Mouse (Mus musculus): Measurements from ENCODE around the gene Kcnq4.

Gene Kcnq4

DNA sequence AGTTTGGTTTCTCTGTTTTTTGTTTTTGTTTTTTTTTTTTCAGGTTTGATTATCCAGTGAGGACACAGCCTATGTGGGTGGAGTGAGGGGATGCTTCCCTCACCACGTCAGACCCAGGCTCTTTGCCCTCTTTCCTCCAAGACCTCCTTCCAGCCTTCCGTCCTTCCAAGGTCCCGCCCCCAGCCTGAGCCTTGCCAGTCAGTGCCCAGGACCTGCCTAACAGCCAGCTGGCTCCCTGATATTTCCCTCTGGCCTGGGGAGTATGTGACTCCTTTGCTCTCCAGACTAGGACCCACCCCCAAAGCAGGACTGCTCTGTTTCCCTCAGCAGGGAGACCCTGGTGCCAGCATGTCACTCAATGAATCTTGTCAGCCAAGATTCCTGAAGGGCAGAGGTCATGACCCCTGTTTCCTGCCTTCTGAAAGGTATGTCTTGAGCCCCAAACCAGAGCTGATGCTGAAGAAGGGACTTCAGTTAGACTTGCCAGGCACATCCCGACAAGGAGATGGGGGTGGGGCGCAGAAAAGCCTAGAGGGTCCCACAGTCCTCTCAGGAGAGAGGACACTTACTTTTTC is 22.8 kb downstream of the Kcnq4 start:
- DNase-seq (ENCODE audit: low spot score in 2 of 2), result no peak

DNA sequence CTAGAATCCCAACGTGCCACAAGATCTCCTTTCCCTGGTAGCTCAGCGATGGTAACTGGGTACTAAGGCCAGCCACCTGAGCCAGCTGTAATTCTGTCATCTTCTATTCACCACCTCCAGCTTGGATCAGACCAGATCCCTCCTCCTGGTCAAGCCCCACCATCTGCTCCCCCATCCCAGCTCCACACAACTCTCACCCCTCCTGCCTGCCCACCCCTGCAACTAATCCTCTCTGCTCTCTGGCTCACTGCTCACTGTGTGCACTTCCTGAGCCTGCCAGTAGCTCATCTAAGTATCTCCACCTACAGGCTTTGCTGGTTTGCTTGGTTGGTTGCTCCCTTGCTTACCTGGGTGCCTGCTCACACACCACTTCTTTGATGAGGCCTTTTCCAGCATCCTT is 26.8 kb downstream of the Kcnq4 start:
- DNase-seq (ENCODE audit: low spot score in 2 of 2), result no peak

DNA sequence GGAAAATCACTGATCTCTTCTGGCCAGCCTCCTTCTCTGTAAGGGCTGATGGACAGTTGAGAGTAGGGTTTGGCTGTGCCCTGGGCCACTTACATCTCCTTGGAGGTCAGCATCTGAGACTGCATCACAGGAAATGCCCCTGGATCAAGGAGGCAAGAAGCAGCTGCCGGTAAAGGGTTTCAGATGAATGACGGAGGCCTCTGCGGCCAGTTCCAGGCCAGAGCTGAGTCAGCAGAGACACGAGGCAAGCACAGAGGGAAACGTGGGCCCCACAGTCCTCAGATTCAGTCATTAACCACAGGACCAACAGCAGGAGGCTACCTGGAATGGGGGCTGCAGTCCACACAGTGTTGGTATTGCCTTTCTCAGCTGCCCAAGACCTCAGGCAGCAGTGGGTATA is 29.3 kb downstream of the Kcnq4 start:
- DNase-seq (ENCODE audit: low spot score in 2 of 2), result no peak

DNA sequence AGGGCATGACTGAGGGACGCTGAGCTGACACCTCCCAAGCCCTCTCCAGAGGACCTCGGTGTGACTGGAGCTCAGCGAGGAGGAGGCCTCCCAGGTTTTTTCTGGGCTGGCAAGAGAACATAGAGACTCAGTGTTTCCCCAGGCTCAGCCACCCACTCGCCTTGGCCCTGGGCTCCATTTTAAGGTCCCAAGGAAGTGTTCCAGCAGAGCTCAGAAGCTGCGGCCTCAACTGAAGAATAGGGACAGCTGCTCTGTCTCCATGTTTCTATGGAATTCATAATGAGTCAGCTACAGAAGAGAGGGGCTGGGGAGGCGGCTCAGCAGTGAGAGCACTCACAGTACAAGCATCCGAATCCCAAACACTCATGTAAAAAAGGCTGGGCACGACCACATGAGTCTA is 30.8 kb downstream of the Kcnq4 start:
- no peak for DNase-seq (ENCODE audit: low spot score in 2 of 2)

DNA sequence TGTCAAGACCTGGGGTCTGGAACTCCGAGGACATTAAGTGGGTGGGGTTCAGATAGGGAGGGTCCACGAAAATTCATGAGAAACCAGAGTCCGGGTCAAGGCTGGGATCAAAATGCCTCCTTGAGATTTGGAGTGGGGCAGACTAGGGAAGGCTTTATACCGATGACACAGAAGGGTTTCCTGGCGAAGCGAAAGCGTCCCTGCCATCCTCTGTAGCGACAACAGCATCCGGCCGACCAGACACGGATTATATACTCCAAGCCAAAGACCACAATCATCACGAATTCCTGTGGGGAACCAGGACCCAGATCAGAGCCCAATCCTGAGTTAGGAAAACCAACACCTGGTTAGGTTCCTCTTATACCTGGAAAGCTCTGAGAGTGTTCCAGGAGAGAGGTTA is 31.6 kb downstream of the Kcnq4 start:
- DNase-seq (ENCODE audit: low spot score in 2 of 2), result no peak

DNA sequence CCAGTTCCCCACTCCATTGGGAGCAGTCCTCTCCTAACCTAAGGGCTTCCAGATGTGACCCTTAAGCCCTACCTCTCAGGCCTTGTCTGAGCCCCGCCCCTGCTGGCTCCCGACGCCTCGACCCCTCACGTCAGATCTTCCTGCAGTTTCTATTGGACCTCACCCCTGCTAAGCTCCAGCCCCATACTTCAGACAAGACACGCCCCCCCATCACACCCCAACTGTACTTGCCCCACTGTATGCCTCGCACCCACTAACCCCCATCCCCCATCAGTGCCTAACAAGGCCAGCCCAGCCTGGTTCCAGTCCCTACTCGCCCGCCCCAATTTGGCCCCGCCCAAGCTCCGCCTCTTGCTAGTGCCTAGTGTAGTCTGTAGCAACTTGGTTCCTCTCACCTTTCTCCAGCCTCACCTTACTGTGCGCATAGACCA is 32.3 kb downstream of the Kcnq4 start:
- DNase-seq (ENCODE audit: low spot score in 2 of 2), result peak; percentile 31 to 47

DNA sequence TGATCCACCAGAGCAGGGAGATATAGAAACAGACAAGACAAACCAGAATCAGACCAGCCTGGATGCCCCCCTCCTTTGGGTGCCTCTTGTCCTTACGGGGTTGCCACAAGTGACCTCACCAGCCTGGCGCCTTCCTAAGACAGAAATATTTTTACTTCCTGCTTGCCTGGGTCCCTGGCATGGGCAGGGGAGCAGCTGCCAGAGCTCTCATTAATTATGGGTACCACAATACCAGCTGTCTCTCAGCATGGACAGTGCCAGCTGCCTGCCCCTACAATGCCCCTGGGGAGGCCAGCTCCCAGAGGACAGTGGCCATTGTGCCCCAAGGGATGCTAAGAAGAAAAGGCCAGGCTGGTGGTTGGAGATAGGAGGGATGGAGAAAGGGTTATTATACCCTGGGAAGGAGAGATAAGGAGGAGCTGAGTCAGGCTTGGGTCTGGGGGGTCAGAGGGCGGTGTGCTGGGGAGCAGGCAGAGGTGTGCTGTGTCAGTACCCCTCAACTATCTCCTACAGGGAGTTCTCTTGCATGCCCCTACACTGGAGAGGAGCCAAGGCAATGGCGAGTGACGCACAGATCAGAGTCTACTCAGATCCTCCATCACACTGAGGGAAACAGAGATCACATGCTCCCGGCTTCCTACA is 34.4 kb downstream of the Kcnq4 start:
- DNase-seq (ENCODE audit: low spot score in 2 of 2), result no peak

DNA sequence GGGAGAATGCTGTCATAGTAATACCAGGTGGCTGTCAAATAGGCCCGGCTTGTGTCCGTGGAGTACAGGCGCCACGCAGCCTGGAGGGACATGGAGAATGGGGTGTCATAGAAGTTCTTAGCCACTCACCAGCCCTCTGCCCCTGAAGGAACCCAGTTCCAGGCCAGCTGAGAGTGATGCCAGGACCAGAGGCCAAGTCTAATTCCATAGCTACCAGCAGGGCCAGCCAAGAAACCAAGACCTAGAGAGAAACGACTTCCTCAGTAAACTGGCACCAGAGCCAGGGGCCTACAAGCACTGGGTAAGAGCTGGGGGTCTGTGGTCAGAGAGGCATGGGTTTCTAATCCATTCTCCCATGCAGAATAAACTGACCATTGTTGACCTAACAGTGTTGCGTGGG is 35.4 kb downstream of the Kcnq4 start:
- DNase-seq (ENCODE audit: low spot score in 2 of 2), result no peak

DNA sequence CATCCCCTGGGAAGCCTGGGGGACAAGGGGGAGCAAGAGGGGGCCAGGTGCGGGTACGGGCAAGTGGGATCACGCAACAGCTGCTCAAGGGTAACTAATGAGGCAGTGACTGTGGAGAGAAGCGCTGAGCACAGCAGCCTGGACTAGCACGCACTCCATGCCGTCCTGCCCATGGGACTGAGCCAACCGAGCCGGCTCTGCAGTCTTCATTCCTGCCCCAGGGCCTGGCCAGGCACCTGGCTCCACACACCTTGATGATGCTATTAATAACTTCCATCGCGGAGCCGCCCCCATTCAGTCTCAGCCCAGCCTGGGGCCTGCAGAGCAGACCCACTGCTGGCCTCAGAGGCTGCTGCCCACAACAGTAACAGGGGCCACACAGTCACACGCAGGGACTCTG is 36.2 kb downstream of the Kcnq4 start:
- no peak for DNase-seq (ENCODE audit: low spot score in 2 of 2)

DNA sequence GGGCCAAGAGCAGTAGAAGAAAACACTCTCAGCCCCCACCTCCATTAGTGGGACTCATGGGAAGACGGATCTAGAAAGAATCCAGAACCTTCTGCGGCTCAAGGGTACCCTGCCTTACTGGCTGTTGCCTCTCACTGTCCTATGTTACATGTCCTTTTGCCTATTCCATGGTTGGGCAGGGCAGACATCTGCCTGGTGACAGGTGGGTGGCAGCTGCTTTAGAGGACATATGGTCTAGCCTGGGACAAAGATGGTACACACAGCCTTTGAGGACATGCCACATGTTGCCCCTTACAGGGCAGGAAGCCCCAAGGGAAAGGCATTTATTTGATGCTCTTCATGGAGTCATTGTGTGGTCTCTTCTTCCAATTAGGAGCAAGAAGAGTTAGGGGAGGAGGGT is 45.9 kb downstream of the Kcnq4 start:
- DNase-seq (ENCODE audit: low spot score in 2 of 2), result no peak

DNA sequence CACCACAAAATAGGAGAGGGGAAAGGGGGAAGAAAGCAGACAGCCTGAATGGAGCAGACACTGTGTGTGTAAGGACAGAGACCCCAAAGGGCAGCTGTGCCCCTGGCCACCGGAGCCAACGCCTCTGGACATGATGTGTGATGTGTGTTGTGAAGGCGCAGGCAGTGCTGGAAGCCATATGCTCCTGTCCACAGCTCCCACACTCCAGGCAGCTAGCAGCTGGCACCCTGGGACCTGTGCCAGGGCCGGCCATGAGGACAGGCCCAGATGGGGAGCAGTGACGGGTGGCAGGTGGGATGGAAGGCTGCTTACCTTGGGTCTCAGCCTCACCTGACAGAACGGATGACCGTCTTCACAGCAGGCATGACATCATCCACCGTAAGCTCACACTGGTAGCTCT is 46.4 kb downstream of the Kcnq4 start:
- no peak for DNase-seq (ENCODE audit: low spot score in 2 of 2)

DNA sequence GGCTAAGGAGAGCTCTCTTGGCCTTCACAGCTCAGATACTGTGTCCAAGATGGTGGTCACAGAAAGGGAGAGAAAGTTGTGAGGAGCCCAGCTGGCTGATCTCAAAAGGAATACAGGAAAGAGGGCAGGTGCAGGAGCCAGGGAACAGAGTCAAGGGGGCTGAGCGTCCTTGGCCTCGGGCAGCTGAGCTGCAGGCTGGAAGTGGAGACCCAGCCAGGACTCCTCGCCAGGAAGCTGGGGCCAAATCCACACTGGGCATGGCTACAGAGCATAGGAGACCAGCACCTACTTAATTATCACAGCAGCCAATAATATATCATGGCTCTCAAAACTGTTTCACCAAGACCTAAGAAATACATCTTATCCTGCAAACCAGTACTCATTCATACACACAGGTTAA is 47.2 kb downstream of the Kcnq4 start:
- DNase-seq (ENCODE audit: low spot score in 2 of 2), result no peak

DNA sequence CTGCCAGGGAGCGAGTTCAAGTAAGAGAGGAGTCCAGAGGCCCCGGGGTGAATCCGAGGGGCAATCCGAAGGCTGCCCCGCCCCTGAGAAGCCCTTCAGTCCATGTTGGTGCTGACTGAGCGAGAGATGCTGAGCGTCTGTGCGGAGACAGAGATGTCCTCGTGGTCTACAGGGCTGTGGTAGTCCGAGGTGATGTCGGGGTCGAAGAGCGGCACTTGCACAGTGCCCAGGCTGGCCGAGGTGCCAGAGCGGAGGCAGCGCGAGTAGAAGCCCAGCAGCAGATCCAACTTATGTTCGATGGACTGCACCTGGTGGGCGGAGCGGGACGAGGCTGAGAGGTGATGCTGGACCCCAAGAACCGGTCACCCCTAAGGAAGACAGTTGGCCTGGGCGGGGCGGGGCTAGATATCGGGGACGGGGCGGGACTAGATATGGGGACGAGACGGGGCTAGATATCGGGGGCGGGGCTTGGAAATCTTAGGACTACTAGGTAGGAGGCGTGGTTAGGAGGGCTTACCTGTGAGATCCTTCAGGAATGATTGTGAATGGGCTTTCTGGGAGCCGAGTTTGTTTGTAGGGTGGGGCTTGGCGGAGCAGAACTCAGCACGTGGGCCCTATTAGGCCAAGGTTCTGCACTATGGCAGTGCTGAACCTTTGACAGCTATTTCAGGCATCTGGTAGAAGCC is 50.5 kb downstream of the Kcnq4 start:
- DNase-seq (ENCODE audit: low spot score in 2 of 2), result no peak

DNA sequence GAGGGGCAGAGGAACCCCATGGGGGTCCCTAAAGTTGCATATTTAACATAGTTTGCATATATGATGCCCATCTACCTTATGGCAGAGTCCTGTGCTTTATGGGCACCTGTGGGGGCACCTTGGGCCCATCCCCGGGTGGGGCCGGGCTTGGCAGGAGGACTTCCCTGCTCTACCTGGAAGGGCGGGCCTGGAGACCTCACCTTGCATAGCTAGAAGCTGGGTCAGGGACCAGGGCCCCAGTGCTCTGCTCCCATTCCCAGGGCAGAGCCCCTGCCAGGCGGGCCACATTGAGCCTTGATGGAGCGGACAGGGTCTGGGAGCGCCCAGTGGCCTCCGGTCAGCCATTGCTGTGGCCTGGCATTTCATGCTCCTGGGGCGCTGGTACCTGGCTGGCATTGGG is 51.1 kb downstream of the Kcnq4 start:
- DNase-seq (ENCODE audit: low spot score in 2 of 2), result no peak

DNA sequence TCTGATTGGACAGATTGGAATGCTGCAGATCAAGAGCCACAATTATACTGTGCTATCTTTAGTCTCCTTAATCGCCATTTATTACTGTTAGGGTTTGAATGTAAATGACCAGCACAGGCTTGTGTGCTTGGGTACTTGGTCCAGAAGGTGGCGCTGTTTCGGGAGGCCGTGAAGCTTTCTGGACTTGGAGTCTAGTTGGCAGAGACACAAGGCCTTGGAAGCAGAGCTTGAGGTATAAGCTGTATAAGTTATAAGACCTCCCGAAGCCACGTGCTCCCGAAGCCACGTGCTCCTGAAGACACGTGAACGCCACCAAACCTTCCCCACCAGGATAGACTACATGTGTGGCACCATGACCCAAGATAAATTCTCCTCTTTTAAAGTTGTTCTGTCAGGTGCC is 55.7 kb downstream of the Kcnq4 start:
- no peak for DNase-seq (ENCODE audit: low spot score in 2 of 2)

DNA sequence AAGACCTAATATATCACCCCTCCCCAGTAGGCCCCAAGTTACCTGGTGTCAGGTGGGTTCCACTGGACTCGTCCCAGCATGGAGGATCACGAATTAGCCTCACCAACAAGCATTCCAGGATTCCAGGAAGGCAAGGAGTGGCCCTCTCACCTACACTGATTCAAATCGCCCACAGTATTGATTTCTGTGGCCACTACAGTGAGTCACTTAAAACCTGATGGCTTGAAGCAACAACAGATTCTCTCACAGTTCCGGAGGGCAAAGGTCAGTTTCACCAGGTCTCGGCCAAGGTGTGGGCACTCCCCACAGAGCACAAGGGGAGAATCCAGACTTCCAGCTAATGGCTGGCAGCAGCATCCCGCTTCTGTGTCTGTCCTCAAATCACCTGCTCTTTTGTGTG is 59.1 kb downstream of the Kcnq4 start:
- DNase-seq (ENCODE audit: low spot score in 2 of 2), result no peak

DNA sequence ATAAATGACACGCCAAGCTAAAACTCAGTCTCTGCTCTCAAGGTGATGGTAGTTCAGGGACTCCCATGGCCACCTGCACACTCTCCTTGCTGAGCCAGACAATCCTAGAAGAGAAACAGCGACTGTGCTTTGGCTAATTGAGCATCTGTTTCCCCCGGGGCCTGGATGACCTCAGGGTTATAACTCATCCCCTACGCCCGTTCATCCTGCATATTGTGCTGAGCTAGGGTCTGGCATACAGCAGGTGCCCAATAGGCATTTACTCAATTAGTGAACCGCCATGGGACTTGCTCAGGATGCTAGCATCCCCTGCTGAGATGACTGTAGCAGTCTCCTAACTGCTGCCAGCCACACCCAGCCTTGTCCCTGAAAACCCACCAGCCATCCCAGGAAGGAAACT is 61.1 kb downstream of the Kcnq4 start:
- no peak for DNase-seq (ENCODE audit: low spot score in 2 of 2)

DNA sequence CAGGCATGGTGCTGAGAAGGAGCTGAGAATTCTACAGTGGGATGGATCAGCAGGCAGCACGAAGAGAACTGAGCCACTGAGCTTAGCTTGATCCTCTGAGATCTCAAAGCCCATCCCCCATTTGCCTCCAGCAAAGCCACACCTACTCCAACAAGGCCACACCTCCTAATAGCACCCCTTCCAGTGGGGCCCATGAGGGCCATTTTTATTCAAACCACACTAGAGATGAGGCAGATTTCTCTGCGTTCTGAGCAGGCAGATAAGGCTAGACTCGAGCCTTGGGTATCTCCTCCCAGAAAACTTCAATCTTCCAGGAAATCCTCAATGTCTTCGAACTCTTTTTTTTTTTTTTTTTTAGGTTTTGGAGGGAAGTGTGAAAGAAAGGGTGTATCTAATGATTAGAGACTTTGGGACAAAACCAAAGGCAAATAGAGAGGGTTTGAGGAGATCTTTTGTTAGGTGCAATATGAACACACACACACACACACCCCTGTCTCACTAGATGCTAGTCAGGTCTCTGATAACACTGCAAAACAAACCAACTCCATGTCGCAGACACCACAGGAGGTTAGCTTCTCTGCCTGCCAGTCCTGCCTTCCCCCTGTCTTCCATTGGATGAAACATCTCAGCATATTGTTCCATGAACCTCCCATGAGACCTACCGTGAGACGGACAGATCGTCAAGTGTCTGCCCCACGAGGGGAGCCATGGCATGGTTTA is 65.0 kb downstream of the Kcnq4 start:
- DNase-seq (ENCODE audit: low spot score in 2 of 2), result no peak

DNA sequence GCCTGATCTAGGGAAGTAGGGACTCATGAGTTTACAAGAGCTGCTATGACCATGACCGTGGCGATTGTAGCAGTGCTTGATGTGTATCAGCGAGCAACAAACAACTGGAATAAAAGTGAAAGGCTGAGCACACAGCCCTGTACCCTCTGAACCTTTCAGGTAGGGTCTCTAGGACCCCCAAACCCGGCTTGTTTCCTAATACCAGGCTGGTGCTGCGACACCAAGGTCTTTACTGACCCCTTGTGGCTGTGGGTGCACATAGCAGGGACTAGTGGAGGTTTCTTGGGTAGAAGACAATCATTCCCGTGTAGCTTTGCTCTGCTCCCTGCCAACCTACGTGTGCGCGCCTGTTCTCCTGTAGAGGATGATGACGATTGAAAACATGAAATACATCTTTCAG is 66.2 kb downstream of the Kcnq4 start:
- peak; percentile 22 to 41 for DNase-seq (ENCODE audit: low spot score in 2 of 2)

DNA sequence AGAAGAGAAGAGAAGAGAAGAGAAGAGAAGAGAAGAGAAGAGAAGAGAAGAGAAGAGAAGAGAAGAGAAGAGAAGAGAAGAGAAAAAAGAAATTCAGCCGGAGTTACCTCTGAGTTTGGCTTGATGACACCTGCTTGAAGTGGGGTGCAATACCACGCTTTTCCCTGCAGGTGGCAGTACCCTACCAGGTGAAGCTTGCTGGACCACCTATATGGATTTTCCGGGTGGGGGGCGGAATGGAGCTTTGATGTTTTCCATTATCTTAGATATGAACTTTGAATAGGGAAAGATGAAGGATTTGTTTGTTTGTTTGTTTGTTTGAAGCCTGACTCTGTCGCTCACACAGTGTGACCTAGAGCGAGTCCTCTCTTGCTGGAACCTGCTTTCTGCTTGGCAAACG is 67.5 kb downstream of the Kcnq4 start:
- peak in 1 of 2 experiments; percentile 36 for DNase-seq (ENCODE audit: low spot score in 2 of 2)

DNA sequence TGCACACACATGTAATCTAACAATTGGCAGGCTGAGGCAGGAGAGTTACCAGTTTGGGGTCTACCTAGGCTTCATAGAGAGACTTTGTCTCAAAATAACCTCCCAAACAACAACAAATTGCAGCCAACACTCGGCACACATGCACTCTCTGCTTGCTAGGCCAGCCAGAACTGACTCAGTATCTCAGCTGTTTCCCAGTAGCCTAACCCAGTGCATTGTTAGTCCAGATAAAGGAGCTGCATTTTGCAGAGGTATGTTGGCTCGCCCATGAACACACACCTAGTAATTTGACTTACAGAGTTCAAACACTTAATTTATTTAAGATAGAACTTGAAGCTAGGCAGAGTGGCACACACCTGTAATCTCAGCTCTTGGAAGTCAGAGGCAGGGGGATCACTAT is 72.8 kb downstream of the Kcnq4 start:
- DNase-seq (ENCODE audit: low spot score in 2 of 2), result peak in 1 of 2 experiments; percentile 22

DNA sequence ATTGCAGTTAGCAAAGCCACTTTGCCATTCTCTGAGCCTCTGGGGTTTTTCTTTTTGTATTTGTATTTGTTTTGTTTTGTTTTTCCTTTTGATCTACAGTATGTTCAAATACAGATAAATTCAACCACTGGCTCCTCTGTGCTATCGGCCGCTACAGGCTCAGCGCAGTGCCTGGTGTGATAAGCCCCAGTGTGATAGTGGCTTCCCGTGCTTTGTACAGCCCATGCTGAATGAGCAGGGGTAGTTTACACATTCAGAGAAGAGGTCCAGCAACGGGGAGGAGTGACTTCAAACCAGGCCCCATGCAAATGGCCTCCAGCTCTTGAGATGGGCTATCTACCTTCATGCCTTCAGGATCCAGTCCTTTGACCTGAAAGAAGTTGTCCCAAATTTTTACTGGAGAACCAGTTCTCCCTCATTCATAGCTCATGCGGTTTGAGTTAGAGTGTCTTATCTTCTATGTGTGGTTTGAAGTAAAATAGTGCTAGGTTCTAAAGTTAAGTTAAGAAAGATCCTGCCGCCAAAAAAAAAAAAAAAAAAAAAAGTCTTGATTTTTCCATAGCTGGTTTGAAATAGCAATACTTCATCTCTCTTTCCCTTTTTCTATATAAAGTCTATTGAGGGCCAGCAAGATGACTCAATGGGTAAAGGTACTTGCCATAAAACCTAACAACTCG is 73.5 kb downstream of the Kcnq4 start:
- DNase-seq (ENCODE audit: low spot score in 2 of 2), result peak; percentile 47 to 67
